Mouse (Mus musculus) liver, embryonic 14.5 days (tissue): ENCODE results near the gene Selenos. TPM values are rescaled to one million over a fixed set of nuclear protein-coding genes. Genes with fewer than 3 reads are reported as not detected.

Experiments used
- ATAC-seq: fragments of 200-750 bp; cut with Nextera tagmentation; 2 replicates; pipeline ENCODE4 v1.8.0; 2017; ENCODE audit warnings: moderate number of reproducible peaks, mild to moderate bottlenecking, moderate library complexity; ENCODE audit not compliant: insufficient read depth
- DNase-seq, 3 experiments: peaks; one replicate each; pipeline ENCODE4 v3.0.0-alpha.2; 2012 to 2013; ENCODE audit warnings: low read depth in 3 of 3, low spot score in 3 of 3
- H3K27ac ChIP-seq: fragments of 300-500 bp; sonication (generic); 2 replicates; pipeline ENCODE4 v1.5.1; 2014; ENCODE audit warnings: moderate library complexity, mild to moderate bottlenecking, control low read depth, inconsistent platforms
- H3K27me3 ChIP-seq: fragments of 300-500 bp; sonication (generic); 2 replicates; pipeline ENCODE4 v1.6.1; 2014; ENCODE audit warnings: mild to moderate bottlenecking, low read length, moderate library complexity; ENCODE audit not compliant: control insufficient read depth, insufficient read depth
- H3K36me3 ChIP-seq: fragments of 300-500 bp; sonication (generic); replicated peaks from 2 replicates; pipeline ENCODE4 v1.6.1; 2014; ENCODE audit warnings: low read depth; ENCODE audit not compliant: control insufficient read depth, insufficient read depth
- H3K4me1 ChIP-seq, 2 experiments: fragments of 200-500 bp in 1 of 2; fragments of 300-500 bp in 1 of 2; sonication (generic) in 1 of 2; replicated peaks; 2 replicates each; pipeline ENCODE4 v1.6.1; 2012 to 2014; ENCODE audit warnings: antibody characterized with exemption in 1 of 2, inconsistent platforms in 1 of 2, low read length in 1 of 2; ENCODE audit not compliant: control insufficient read depth in 2 of 2, insufficient read depth in 2 of 2
- H3K4me2 ChIP-seq: fragments of 300-500 bp; sonication (generic); 2 replicates; pipeline ENCODE4 v1.6.1; 2014; ENCODE audit warnings: low read depth, mild to moderate bottlenecking, control low read depth, moderate library complexity
- H3K4me3 ChIP-seq, 2 experiments: fragments of 200-500 bp in 1 of 2; fragments of 300-500 bp in 1 of 2; sonication (generic) in 1 of 2; 2 replicates each; pipeline ENCODE4 v1.5.1; 2012 to 2014; ENCODE audit warnings: low read depth in 2 of 2, low read length in 2 of 2, mild to moderate bottlenecking in 2 of 2, control low read depth in 1 of 2, inconsistent platforms in 1 of 2, moderate library complexity in 1 of 2; ENCODE audit not compliant: insufficient read depth in 1 of 2
- H3K9ac ChIP-seq: fragments of 300-500 bp; sonication (generic); replicated peaks from 2 replicates; pipeline ENCODE4 v1.6.1; 2014; ENCODE audit warnings: mild to moderate bottlenecking, control low read depth, moderate library complexity
- H3K9me3 ChIP-seq: fragments of 300-500 bp; sonication (generic); 2 replicates; pipeline ENCODE4 v1.6.1; 2016; ENCODE audit warnings: low read length, mixed read lengths; ENCODE audit not compliant: control insufficient read depth
- CTCF ChIP-seq: IDR thresholded peaks from 2 replicates; pipeline ENCODE4 v1.5.1; 2016; ENCODE audit warnings: antibody characterized with exemption, low read depth, control low read depth
- EP300 ChIP-seq: IDR thresholded peaks from 2 replicates; pipeline ENCODE4 v1.6.1; 2016; ENCODE audit warnings: antibody characterized with exemption, low read depth
- WGBS: fragments of 180-500 bp; shearing (Covaris S2); extraction: QIAGEN DNeasy Blood & Tissue Kit; methylation state at CpG from one replicate; pipeline ENCODE4 v1.1.7; 2014; ENCODE audit not compliant: insufficient replicate concordance; 5-methylcytosine and 5-hydroxymethylcytosine counted together
- polyA plus RNA-seq, 2 experiments: library from polyadenylated mRNA; depleted of rRNA in 1 of 2; stranded (reverse) in 1 of 2; unstranded in 1 of 2; fragments of >200 nt; fragmentation: Nextera tagmentation in 1 of 2; extraction: Ambion mirVana in 1 of 2; gene quantifications; 2 replicates each; pipeline versions ENCODE4 v1.2.1 to v1.2.3; 2012 to 2014

Selenos gene
- polyA plus RNA-seq, 2 experiments = 39.8 to 62.7 TPM

GRCm38 (mm10) chr7:66109855-66110635, 30.6 kb downstream of the Selenos start:
- peak in 1 of 3 experiments; percentile 31 for DNase-seq
- H3K4me1 ChIP-seq = peaks cover 32 to 33% of the 10 kb centered on the region in 2 experiments
- TF ChIP-seq CTCF (no peak), EP300 (no peak)

GRCm38 (mm10) chr7:66110636-66111112, 31.2 kb downstream of the Selenos start:
- peak overlapping the region; percentile 77 to 88 for H3K4me3 ChIP-seq
- peak overlapping the region; percentile 73 for H3K27ac ChIP-seq
- peak overlapping the region; percentile 84 for H3K9ac ChIP-seq
- 7% methylated on average over 10 of the region's 10 CpGs for WGBS
- TF ChIP-seq CTCF (no peak), EP300 (no peak)
- no peak for DNase-seq
- no peaks in the 10 kb centered on the region for H3K36me3 ChIP-seq
- H3K4me2 ChIP-seq = peak overlapping the region; percentile 75
- H3K27me3 ChIP-seq = no peaks in the 10 kb centered on the region; the same call in 1 of the 2 replicates
- ATAC-seq = no peak
- no peaks in the 10 kb centered on the region for H3K9me3 ChIP-seq
- H3K4me1 ChIP-seq = peaks cover 38 to 39% of the 10 kb centered on the region in 2 experiments

More at GRCm38 (mm10) chr7:66109855-66110635, 30.6 kb downstream of the Selenos start:
- Histone ChIP-seq H3K27me3 (no peaks in the 10 kb centered on the region; the same call in 1 of the 2 replicates), H3K9ac (peak overlapping the region; percentile 84), H3K9me3 (no peaks in the 10 kb centered on the region), H3K27ac (peak overlapping the region; percentile 73), H3K4me3 (peak overlapping the region; percentile 77 to 88), H3K36me3 (no peaks in the 10 kb centered on the region), H3K4me2 (peak overlapping the region; percentile 75)
- peak; percentile 47 for ATAC-seq
- WGBS = under 1% methylated on average over 59 of the region's 77 CpGs

- H3K9me3 ChIP-seq = no peaks in the 10 kb centered on the region
- H3K27ac ChIP-seq = peak overlapping the region; percentile 73
- no peaks in the 10 kb centered on the region; the same call in 1 of the 2 replicates for H3K27me3 ChIP-seq
- no peak for DNase-seq
- peak overlapping the region; percentile 84 for H3K9ac ChIP-seq
- peaks cover 43 to 45% of the 10 kb centered on the region in 2 experiments for H3K4me1 ChIP-seq
- 65% methylated on average over 10 of the region's 10 CpGs for WGBS
- TF ChIP-seq EP300 = no peak
- no peak for TF ChIP-seq CTCF
- peak overlapping the region; percentile 77 to 88 for H3K4me3 ChIP-seq
- ATAC-seq = no peak
- no peaks in the 10 kb centered on the region for H3K36me3 ChIP-seq
- peak overlapping the region; percentile 75 for H3K4me2 ChIP-seq
These were observed 31.8 kb downstream of the Selenos start for GRCm38 (mm10) chr7:66111211-66111610.

- ATAC-seq = peak; percentile 69
These were observed 34.1 kb downstream of the Selenos start for GRCm38 (mm10) chr7:66113561-66113960.

More at GRCm38 (mm10) chr7:66113561-66113960, 34.1 kb downstream of the Selenos start:
- Histone ChIP-seq H3K27me3 (no peaks in the 10 kb centered on the region), H3K4me3 (peak overlapping the region; percentile 35 to 40), H3K9me3 (no peaks in the 10 kb centered on the region), H3K36me3 (0 out of 2 replicates have a peak, but pooled peaks cover 2% of the 10 kb centered on the region), H3K27ac (peak overlapping the region; percentile 78), H3K9ac (peak overlapping the region; percentile 55), H3K4me1 (peaks cover 55 to 57% of the 10 kb centered on the region in 2 experiments), H3K4me2 (peak overlapping the region; percentile 75)
- peak; percentile 69 to 72 (median 70) for DNase-seq
- TF ChIP-seq EP300 = peak; percentile 87
- TF ChIP-seq CTCF = no peak
- 17% methylated on average over 3 of the region's 3 CpGs for WGBS
